Mouse (Mus musculus) MEL (cell line): ENCODE results near the gene Txndc8. TPM values are rescaled to one million over a fixed set of nuclear protein-coding genes. Genes with fewer than 3 reads are reported as not detected.

Experiments
- DNase-seq: peaks from one replicate; pipeline ENCODE4 v3.0.0; 2011; ENCODE audit warnings: low read depth, low spot score
- H3K27ac ChIP-seq: 2 replicates; pipeline ENCODE4 v1.5.1; 2012; ENCODE audit warnings: low read depth, mild to moderate bottlenecking, control low read depth, low read length, moderate library complexity; ENCODE audit not compliant: control insufficient read depth
- H3K27me3 ChIP-seq, 2 experiments: fragments of 150-350 bp in 1 of 2; sonication (generic) in 1 of 2; 2 replicates each; pipeline ENCODE4 v1.6.1; 2012; ENCODE audit warnings: low read length in 2 of 2, mild to moderate bottlenecking in 2 of 2, improper control_type of control experiment in 1 of 2, moderate library complexity in 1 of 2; ENCODE audit not compliant: insufficient read depth in 2 of 2, control insufficient read depth in 1 of 2
- H3K36me3 ChIP-seq, 2 experiments: 2 replicates each; pipeline ENCODE4 v1.6.1; 2012 to 2014; ENCODE audit warnings: low read length in 2 of 2, improper control_type of control experiment in 1 of 2, inconsistent platforms in 1 of 2, mild to moderate bottlenecking in 1 of 2; ENCODE audit not compliant: insufficient read depth in 2 of 2, control insufficient read depth in 1 of 2
- H3K4me1 ChIP-seq, 2 experiments: fragments of 150-350 bp in 1 of 2; sonication (generic) in 1 of 2; 2 replicates each; pipeline ENCODE4 v1.6.1; 2012; ENCODE audit warnings: low read length in 2 of 2, improper control_type of control experiment in 1 of 2, mild to moderate bottlenecking in 1 of 2; ENCODE audit not compliant: insufficient read depth in 2 of 2, control insufficient read depth in 1 of 2
- H3K4me3 ChIP-seq, 2 experiments: fragments of 150-350 bp in 1 of 2; sonication (generic) in 1 of 2; 2 replicates each; pipeline ENCODE4 v1.5.1; 2012; ENCODE audit warnings: low read depth in 2 of 2, low read length in 2 of 2, mild to moderate bottlenecking in 2 of 2, moderate library complexity in 2 of 2, control low read depth in 1 of 2, improper control_type of control experiment in 1 of 2; ENCODE audit not compliant: control insufficient read depth in 1 of 2, insufficient read depth in 1 of 2
- H3K79me2 ChIP-seq: 2 replicates; pipeline ENCODE4 v1.6.1; 2012; ENCODE audit warnings: mild to moderate bottlenecking, low read length, moderate library complexity; ENCODE audit not compliant: control insufficient read depth, poor library complexity, insufficient read depth
- H3K9ac ChIP-seq: 2 replicates; pipeline ENCODE4 v1.6.1; 2012; ENCODE audit warnings: low read depth, mild to moderate bottlenecking, control low read depth, low read length, moderate library complexity; ENCODE audit not compliant: control insufficient read depth, poor library complexity, severe bottlenecking
- H3K9me3 ChIP-seq: fragments of 150-350 bp; sonication (generic); replicated peaks from 2 replicates; pipeline ENCODE4 v1.6.1; 2012; ENCODE audit warnings: mild to moderate bottlenecking, low read length, improper control_type of control experiment, moderate library complexity; ENCODE audit not compliant: insufficient read depth
- BHLHE40 ChIP-seq: IDR thresholded peaks from 2 replicates; pipeline ENCODE4 v1.6.1; 2012; ENCODE audit warnings: low read depth, mild to moderate bottlenecking, inconsistent platforms, low read length, improper control_type of control experiment, borderline replicate concordance
- CHD2 ChIP-seq: IDR thresholded peaks from 2 replicates; pipeline ENCODE4 v1.6.1; 2011; ENCODE audit warnings: low read length, improper control_type of control experiment
- CTCF ChIP-seq, 3 experiments: IDR thresholded peaks in 2 of 3; conservative IDR thresholded peaks in 1 of 3; 2 replicates each; pipeline ENCODE4 v1.5.1; 2011 to 2012; ENCODE audit warnings: low read length in 3 of 3, low read depth in 2 of 3, mild to moderate bottlenecking in 2 of 3, improper control_type of control experiment in 1 of 3, inconsistent platforms in 1 of 3, mixed read lengths in 1 of 3, moderate library complexity in 1 of 3; ENCODE audit not compliant: control insufficient read depth in 1 of 3, insufficient read depth in 1 of 3, poor library complexity in 1 of 3, severe bottlenecking in 1 of 3
- ELF1 ChIP-seq: IDR thresholded peaks from 2 replicates; pipeline ENCODE4 v1.6.1; 2014; ENCODE audit warnings: low read depth, mild to moderate bottlenecking, inconsistent platforms, low read length, improper control_type of control experiment, moderate library complexity
- ETS1 ChIP-seq: IDR thresholded peaks from 2 replicates; pipeline ENCODE4 v1.6.1; 2012; ENCODE audit warnings: low read depth, mild to moderate bottlenecking, inconsistent platforms, low read length, improper control_type of control experiment, moderate library complexity
- GATA1 ChIP-seq: IDR thresholded peaks from 2 replicates; pipeline ENCODE4 v1.6.1; 2011; ENCODE audit warnings: low read depth, low read length, improper control_type of control experiment
- HCFC1 ChIP-seq: IDR thresholded peaks from 2 replicates; pipeline ENCODE4 v1.6.1; 2012; ENCODE audit warnings: low read depth, mild to moderate bottlenecking, inconsistent platforms, low read length, improper control_type of control experiment, moderate library complexity
- KAT2A ChIP-seq: conservative IDR thresholded peaks from 2 replicates; pipeline ENCODE4 v1.6.1; 2012; ENCODE audit warnings: low read depth, low read length, improper control_type of control experiment, inconsistent platforms
- MAFK ChIP-seq: IDR thresholded peaks from 2 replicates; pipeline ENCODE4 v1.6.1; 2011; ENCODE audit warnings: low read depth, mild to moderate bottlenecking, low read length, improper control_type of control experiment, borderline replicate concordance
- MAX ChIP-seq: IDR thresholded peaks from 2 replicates; pipeline ENCODE4 v1.6.1; 2011; ENCODE audit warnings: low read length, improper control_type of control experiment
- MAZ ChIP-seq: IDR thresholded peaks from 2 replicates; pipeline ENCODE4 v1.6.1; 2012; ENCODE audit warnings: low read depth, mild to moderate bottlenecking, inconsistent platforms, low read length, improper control_type of control experiment
- MXI1 ChIP-seq: IDR thresholded peaks from 2 replicates; pipeline ENCODE4 v1.6.1; 2011; ENCODE audit warnings: mild to moderate bottlenecking, low read depth, low read length, improper control_type of control experiment
- MYB ChIP-seq: IDR thresholded peaks from 2 replicates; pipeline ENCODE4 v1.6.1; 2011; ENCODE audit warnings: mild to moderate bottlenecking, low read depth, low read length, improper control_type of control experiment
- NELFE ChIP-seq: IDR thresholded peaks from 2 replicates; pipeline ENCODE4 v1.6.1; 2011; ENCODE audit warnings: low read depth, low read length, improper control_type of control experiment
- NRF1 ChIP-seq: IDR thresholded peaks from 2 replicates; pipeline ENCODE4 v1.6.1; 2014; ENCODE audit warnings: low read depth, mild to moderate bottlenecking, inconsistent platforms, low read length, improper control_type of control experiment, moderate library complexity; ENCODE audit not compliant: poor library complexity, insufficient read depth, severe bottlenecking
- POLR2AphosphoS5 ChIP-seq: IDR thresholded peaks from 2 replicates; pipeline ENCODE4 v1.6.1; 2012; ENCODE audit warnings: low read depth, borderline replicate concordance, mild to moderate bottlenecking, inconsistent platforms, low read length, moderate library complexity, mixed read lengths
- RAD21 ChIP-seq: IDR thresholded peaks from 2 replicates; pipeline ENCODE4 v1.6.1; 2011; ENCODE audit warnings: mild to moderate bottlenecking, low read depth, low read length, improper control_type of control experiment
- RCOR1 ChIP-seq: IDR thresholded peaks from 2 replicates; pipeline ENCODE4 v1.6.1; 2012; ENCODE audit warnings: low read depth, mild to moderate bottlenecking, inconsistent platforms, low read length, improper control_type of control experiment
- SIN3A ChIP-seq: IDR thresholded peaks from 2 replicates; pipeline ENCODE4 v1.6.1; 2012; ENCODE audit warnings: low read length, improper control_type of control experiment, inconsistent platforms
- SMC3 ChIP-seq: IDR thresholded peaks from 2 replicates; pipeline ENCODE4 v1.6.1; 2011; ENCODE audit warnings: low read depth, low read length, improper control_type of control experiment
- TAL1 ChIP-seq: IDR thresholded peaks from 2 replicates; pipeline ENCODE4 v1.6.1; 2012; ENCODE audit warnings: mild to moderate bottlenecking, inconsistent platforms, low read length, moderate library complexity, mixed read lengths
- TCF12 ChIP-seq: IDR thresholded peaks from 2 replicates; pipeline ENCODE4 v1.6.1; 2014; ENCODE audit warnings: low read depth, mild to moderate bottlenecking, inconsistent platforms, low read length, improper control_type of control experiment, moderate library complexity
- USF1 ChIP-seq: IDR thresholded peaks from 2 replicates; pipeline ENCODE4 v1.6.1; 2014; ENCODE audit warnings: low read depth, mild to moderate bottlenecking, inconsistent platforms, low read length, improper control_type of control experiment, moderate library complexity
- ZMIZ1 ChIP-seq: IDR thresholded peaks from 2 replicates; pipeline ENCODE4 v1.6.1; 2012; ENCODE audit warnings: low read depth, mild to moderate bottlenecking, inconsistent platforms, low read length, improper control_type of control experiment, moderate library complexity
- polyA plus RNA-seq, 2 experiments: library from polyadenylated mRNA; stranded (reverse) in 1 of 2; unstranded in 1 of 2; fragments of >175 nt in 1 of 2; fragments of >200 nt in 1 of 2; gene quantifications; 2 replicates each; pipeline versions ENCODE4 v1.2.1 to v1.2.4; 2012; ENCODE audit warnings: low replicate concordance in 2 of 2, low read depth in 1 of 2; ENCODE audit not compliant: insufficient read length in 2 of 2, insufficient read depth in 1 of 2, missing spikeins in 1 of 2
- total RNA-seq: library from RNA; depleted of rRNA; stranded (reverse); fragments of 300-350 nt; gene quantifications from 2 replicates; pipeline ENCODE4 v1.2.3, GENCODE M21; 2012; rRNA removed

The Txndc8 gene
- total RNA-seq (not detected in 2 replicates), polyA plus RNA-seq (not detected)

GRCm38 (mm10) chr4:58009024-58009423, at the start of gene Txndc8:
Gene Txndc8, minus strand, starts transcription at chr4:58009124.
- Histone ChIP-seq H3K36me3 (no peaks in the 10 kb centered on the region), H3K79me2 (no peaks in the 10 kb centered on the region), H3K27ac (no peak within 1 kb of the TSS), H3K27me3 (peaks cover 0 to 1% of the 10 kb centered on the region in 2 experiments; a peak in 2 of 4 replicates), H3K4me3 (no peak within 1 kb of the TSS), H3K9ac (no peak within 1 kb of the TSS), H3K9me3 (no peaks in the 10 kb centered on the region), H3K4me1 (no peaks in the 10 kb centered on the region)
- TF ChIP-seq CHD2: no peak
- no peak for TF ChIP-seq NRF1
- TF ChIP-seq ZMIZ1: no peak
- TF ChIP-seq MYB: no peak
- no peak for TF ChIP-seq KAT2A
- TF ChIP-seq GATA1: no peak
- no peak for TF ChIP-seq MXI1
- TF ChIP-seq HCFC1: no peak
- TF ChIP-seq SIN3A: no peak
- no peak for TF ChIP-seq BHLHE40
- no peak for DNase-seq

GRCm38 (mm10) chr4:58055653-58056052, 46.7 kb upstream of the Txndc8 start:
- no peak for DNase-seq

More at GRCm38 (mm10) chr4:58055653-58056052, 46.7 kb upstream of the Txndc8 start:
- Histone ChIP-seq H3K36me3 (no peaks in the 10 kb centered on the region), H3K27me3 (peaks cover 0 to 3% of the 10 kb centered on the region in 2 experiments; a peak in 2 of 4 replicates), H3K9ac (no peak overlapping the region), H3K4me1 (no peaks in the 10 kb centered on the region), H3K79me2 (no peaks in the 10 kb centered on the region), H3K9me3 (no peaks in the 10 kb centered on the region), H3K4me3 (no peak overlapping the region), H3K27ac (no peak overlapping the region)
- no peak for TF ChIP-seq MAX
- TF ChIP-seq CHD2: no peak
- no peak for TF ChIP-seq BHLHE40
- no peak for TF ChIP-seq MAZ
- no peak for TF ChIP-seq TCF12
- TF ChIP-seq USF1: no peak
- no peak for TF ChIP-seq GATA1
- no peak for TF ChIP-seq RCOR1
- TF ChIP-seq MAFK: no peak
- TF ChIP-seq CTCF (IDR thresholded peaks at IDR 0.05 in 2 of 3, conservative IDR thresholded peaks at IDR 0.05 in 1 of 3; ENCODE audit: control insufficient read depth in 1 of 3, insufficient read depth in 1 of 3, low read depth in 2 of 3, low read length in 3 of 3, poor library complexity in 1 of 3, severe bottlenecking in 1 of 3): no peak
- TF ChIP-seq ETS1: no peak
- TF ChIP-seq HCFC1: no peak
- no peak for TF ChIP-seq TAL1
- TF ChIP-seq NELFE: no peak
- TF ChIP-seq ELF1: no peak
- TF ChIP-seq RAD21: no peak
- TF ChIP-seq POLR2AphosphoS5: no peak
- no peak for TF ChIP-seq SMC3
